Mouse (Mus musculus) cortical plate, adult 2 months (tissue): ENCODE measurements at regions not wholly inside any gene's neighbourhood (a gene's known extent, or its start where the extent isn't known, plus 50 kb on each side); places are given as distances from the start of the nearest gene placed in this dataset.

Experiments used
- CTCF ChIP-seq: fragments of 200-500 bp; IDR thresholded peaks from 2 replicates; pipeline ENCODE4 v1.5.1; 2011; ENCODE audit warnings: mild to moderate bottlenecking, control low read depth, low read length; ENCODE audit not compliant: insufficient read depth; ENCODE audit errors: extremely low read depth
- POLR2A ChIP-seq: fragments of 200-500 bp; IDR thresholded peaks from 2 replicates; pipeline ENCODE4 v1.6.1; 2011; ENCODE audit warnings: mild to moderate bottlenecking, low read length, control low read depth; ENCODE audit not compliant: insufficient read depth; ENCODE audit errors: extremely low read depth

GRCm38 (mm10) chr9:52323757-52324156, 155.4 kb upstream of the Zc3h12c start:
- no peak for TF ChIP-seq POLR2A
- 0 out of 2 replicates have a peak, but pooled peaks have one; percentile 14 for TF ChIP-seq CTCF
